Mouse (Mus musculus) embryonic fibroblast, embryonic 13.5 days (primary cell): ENCODE data around the gene Cacna1c.

Experiments
- CTCF ChIP-seq: IDR thresholded peaks from 2 replicates; pipeline ENCODE4 v1.5.1; 2011; ENCODE audit warnings: mild to moderate bottlenecking, control low read depth, low read length, moderate library complexity, borderline replicate concordance; ENCODE audit not compliant: insufficient read depth
- POLR2A ChIP-seq: IDR thresholded peaks from 2 replicates; pipeline ENCODE4 v1.6.1; 2011; ENCODE audit warnings: low read depth, mild to moderate bottlenecking, control low read depth, low read length, moderate library complexity

DNA sequence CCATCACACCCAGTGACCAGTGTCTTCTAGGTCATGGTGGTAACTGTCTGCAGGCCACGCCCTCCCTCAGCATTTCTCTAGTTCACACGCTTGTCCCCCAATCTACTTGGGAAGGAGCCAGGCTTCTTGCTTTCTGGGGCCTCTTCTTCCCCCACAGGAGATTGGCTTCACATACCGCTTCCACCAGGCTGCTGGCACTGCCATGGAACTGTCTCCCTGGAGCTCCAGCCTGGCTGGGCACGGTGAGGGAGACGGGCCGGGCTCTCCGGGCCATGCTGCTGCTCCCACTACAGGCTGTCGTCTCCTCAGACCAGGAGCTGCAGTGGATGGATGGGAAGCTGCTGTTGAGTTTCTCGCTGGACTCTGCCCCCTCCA is 600.5 kb downstream of the Cacna1c start:
- TF ChIP-seq POLR2A (no peak), CTCF (no peak)
